Mouse (Mus musculus): ENCODE data around the gene Fxyd5.

The Fxyd5 gene

GRCm38 (mm10) chr7:31063074-31063560 is 20.8 kb upstream of the Fxyd5 start:
- DNase-seq (ENCODE audit: low spot score in 2 of 2) = no peak

GRCm38 (mm10) chr7:31060621-31061010 is 18.3 kb upstream of the Fxyd5 start:
- no peak for DNase-seq (ENCODE audit: low spot score in 2 of 2)

- DNase-seq (ENCODE audit: low spot score in 2 of 2) = no peak
These were observed 17.8 kb upstream of the Fxyd5 start for GRCm38 (mm10) chr7:31059919-31060620.

- DNase-seq (ENCODE audit: low spot score in 2 of 2) = peak; percentile 50 to 63
These were observed 16.8 kb upstream of the Fxyd5 start, which contains the start of gene Lgi4 for GRCm38 (mm10) chr7:31059108-31059507. Gene Lgi4 (plus strand): TSS chr7:31059342.

- no peak for DNase-seq (ENCODE audit: low spot score in 2 of 2)
These were observed 15.9 kb upstream of the Fxyd5 start for GRCm38 (mm10) chr7:31058211-31058610.

GRCm38 (mm10) chr7:31057730-31058129 is 15.4 kb upstream of the Fxyd5 start:
- no peak for DNase-seq (ENCODE audit: low spot score in 2 of 2)

- DNase-seq (ENCODE audit: low spot score in 2 of 2) = no peak
These were observed 14.8 kb upstream of the Fxyd5 start, which contains the start of gene Fxyd1 for GRCm38 (mm10) chr7:31057071-31057470. Gene Fxyd1 (minus strand): TSS chr7:31057199.

- no peak for DNase-seq (ENCODE audit: low spot score in 2 of 2)
These were observed 14.2 kb upstream of the Fxyd5 start for GRCm38 (mm10) chr7:31056448-31056847.

- no peak for DNase-seq (ENCODE audit: low spot score in 2 of 2)
These were observed 13.6 kb upstream of the Fxyd5 start for GRCm38 (mm10) chr7:31055883-31056282.

GRCm38 (mm10) chr7:31055354-31055824 is 13.1 kb upstream of the Fxyd5 start:
- no peak for DNase-seq (ENCODE audit: low spot score in 2 of 2)

GRCm38 (mm10) chr7:31054661-31055320 is 12.5 kb upstream of the Fxyd5 start:
- DNase-seq (ENCODE audit: low spot score in 2 of 2) = no peak

- DNase-seq (ENCODE audit: low spot score in 2 of 2) = no peak
These were observed 11.7 kb upstream of the Fxyd5 start for GRCm38 (mm10) chr7:31053882-31054447.

- no peak for DNase-seq (ENCODE audit: low spot score in 2 of 2)
These were observed 10.6 kb upstream of the Fxyd5 start for GRCm38 (mm10) chr7:31052636-31053434.

GRCm38 (mm10) chr7:31052251-31052635 is 10.0 kb upstream of the Fxyd5 start:
- DNase-seq (ENCODE audit: low spot score in 2 of 2) = no peak

GRCm38 (mm10) chr7:31051321-31052021 is 9.2 kb upstream of the Fxyd5 start, which contains the start of gene Fxyd7:
Gene Fxyd7 (minus strand): TSS chr7:31051467.
- no peak for DNase-seq (ENCODE audit: low spot score in 2 of 2)

GRCm38 (mm10) chr7:31050921-31051320 is 8.6 kb upstream of the Fxyd5 start:
- DNase-seq (ENCODE audit: low spot score in 2 of 2) = no peak

GRCm38 (mm10) chr7:31050487-31050886 is 8.2 kb upstream of the Fxyd5 start:
- DNase-seq (ENCODE audit: low spot score in 2 of 2) = no peak

GRCm38 (mm10) chr7:31049846-31050281 is 7.6 kb upstream of the Fxyd5 start:
- no peak for DNase-seq (ENCODE audit: low spot score in 2 of 2)

GRCm38 (mm10) chr7:31049135-31049845 is 7.0 kb upstream of the Fxyd5 start:
- no peak for DNase-seq (ENCODE audit: low spot score in 2 of 2)

GRCm38 (mm10) chr7:31041662-31042315 is 492 bp downstream of the Fxyd5 start:
- peak; percentile 72 to 73 for DNase-seq (ENCODE audit: low spot score in 2 of 2)

Data from spleen, postnatal 36 days (tissue).